Mouse (Mus musculus) left cerebral cortex, adult 18-20 months (tissue): ENCODE data around the gene Gm10188. TPM values are rescaled to one million over a fixed set of nuclear protein-coding genes. Genes with fewer than 3 reads are reported as not detected.

Experiments
- DNase-seq, 2 experiments: peaks; one replicate each; pipeline ENCODE4 v3.0.0; 2021 to 2022; ENCODE audit warnings: low spot score in 2 of 2, mixed read lengths in 1 of 2
- long read RNA-seq, 2 experiments: library from polyadenylated mRNA; stranded (forward); transcript quantifications; one replicate each; pipeline ENCODE4 v2.0.0; 2021
- total RNA-seq, 2 experiments: library from RNA; stranded (reverse); gene quantifications; 2 replicates each; pipeline ENCODE4 v1.2.3; 2021

Gm10188 gene
- total RNA-seq: not detected
- long read RNA-seq, experiment 1: 0 reads
- long read RNA-seq, experiment 2: 0 reads

DNA sequence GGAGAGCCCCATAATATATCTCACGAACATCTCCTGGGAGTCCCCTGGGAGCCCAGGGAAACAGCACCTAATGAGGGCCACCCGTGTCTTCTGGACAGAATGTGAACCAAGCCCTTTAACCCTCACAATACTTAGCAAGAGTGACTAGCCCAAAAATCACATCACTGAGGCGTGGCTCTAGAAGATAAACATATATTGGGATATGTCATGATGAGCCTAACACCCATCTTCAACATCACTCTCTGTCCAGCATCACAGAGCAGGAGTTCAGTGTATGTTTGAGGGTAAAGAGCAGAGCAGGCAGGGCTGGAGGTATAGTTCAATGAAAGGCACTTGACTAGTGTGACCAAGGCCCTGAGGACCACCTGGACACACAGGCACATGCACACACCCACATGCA is at the start of gene Gm10188:
Gm10188 (minus strand) TSS at position 101 of the 400 bp plus-strand sequence.
- DNase-seq: no peak

- no peak for DNase-seq
These were observed 47.6 kb upstream of the Gm10188 start for GRCm38 (mm10) chr1:132277124-132277523.

- no peak for DNase-seq
These were observed 47.1 kb upstream of the Gm10188 start for GRCm38 (mm10) chr1:132276694-132277093.

- no peak for DNase-seq
These were observed 41.7 kb upstream of the Gm10188 start for GRCm38 (mm10) chr1:132271237-132271636.

GRCm38 (mm10) chr1:132268418-132269060 is 39.0 kb upstream of the Gm10188 start:
- peak in 1 of 2 experiments; percentile 20 for DNase-seq

DNA sequence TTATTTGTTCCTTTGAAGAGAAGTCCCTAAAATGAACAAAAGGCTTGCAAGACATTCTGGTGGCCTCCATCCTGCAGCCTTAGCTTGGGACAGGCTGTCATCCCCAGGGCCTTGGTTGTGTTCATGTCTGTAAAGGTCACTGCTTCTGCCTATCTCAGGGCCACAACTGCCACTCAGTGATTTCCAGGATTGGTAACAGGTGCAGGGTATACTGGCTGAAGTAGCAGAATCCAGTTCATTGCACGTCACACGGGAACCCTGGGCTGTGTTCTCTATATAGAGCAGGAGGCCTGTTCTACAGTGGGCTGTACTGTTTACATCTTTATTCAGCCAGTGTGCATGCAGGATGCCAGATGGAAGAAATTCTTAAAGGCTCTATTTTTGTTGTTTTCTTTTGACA is 38.4 kb upstream of the Gm10188 start:
- DNase-seq: no peak

GRCm38 (mm10) chr1:132266791-132267557 is 37.4 kb upstream of the Gm10188 start:
- no peak for DNase-seq

GRCm38 (mm10) chr1:132265936-132266335 is 36.4 kb upstream of the Gm10188 start:
- no peak for DNase-seq

DNA sequence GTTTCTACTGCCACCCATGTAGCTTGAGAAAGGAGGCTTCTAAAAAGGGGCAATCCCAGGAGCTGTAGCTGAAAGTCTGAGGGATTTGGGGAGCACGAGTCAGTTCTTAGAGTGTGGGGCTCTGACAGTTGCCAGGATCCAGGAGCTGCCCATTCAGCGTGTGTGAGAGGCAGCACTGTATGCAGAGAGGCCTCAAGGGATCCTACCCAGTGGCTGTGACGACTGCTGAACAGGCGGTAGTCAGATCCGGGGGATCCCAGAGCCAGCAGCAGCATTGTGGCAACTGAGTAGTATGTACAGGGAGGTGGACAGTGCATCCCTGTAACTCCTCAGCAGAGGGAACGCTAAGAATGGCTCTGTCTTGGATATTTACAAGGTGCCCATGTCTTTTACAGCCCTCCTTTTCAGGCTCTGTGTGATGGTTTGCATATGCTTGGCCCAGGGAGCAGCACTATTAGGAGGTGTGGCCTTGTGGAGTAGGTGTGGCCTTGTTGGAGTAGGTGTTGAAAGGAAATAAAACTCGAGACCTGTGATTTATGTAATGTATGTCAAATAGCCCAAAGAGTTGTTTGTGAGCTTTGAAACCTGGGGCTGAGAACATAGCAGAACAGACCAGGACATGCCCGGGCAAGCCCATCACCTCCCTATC is 35.8 kb upstream of the Gm10188 start:
- DNase-seq: no peak

DNA sequence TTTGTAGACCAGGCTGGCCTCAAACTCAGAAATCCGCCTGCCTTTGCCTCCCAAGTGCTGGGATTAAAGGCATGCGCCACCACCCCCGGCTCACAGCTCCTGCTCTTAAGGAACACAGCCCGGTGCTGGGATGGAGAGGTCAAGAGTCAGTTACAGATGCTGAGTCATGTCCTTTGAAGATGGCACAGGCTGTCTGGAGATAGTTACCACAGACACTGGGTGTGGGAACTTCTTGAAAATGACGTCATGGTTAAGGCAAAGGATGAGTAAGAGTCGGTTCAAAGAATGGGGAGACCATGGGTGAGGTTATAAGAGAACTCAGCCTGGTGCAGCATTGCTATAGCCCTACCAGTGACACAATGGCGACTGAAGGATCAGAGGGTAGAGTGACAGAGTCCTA is 35.0 kb upstream of the Gm10188 start:
- no peak for DNase-seq

GRCm38 (mm10) chr1:132263618-132264017 is 34.1 kb upstream of the Gm10188 start:
- DNase-seq: no peak

DNA sequence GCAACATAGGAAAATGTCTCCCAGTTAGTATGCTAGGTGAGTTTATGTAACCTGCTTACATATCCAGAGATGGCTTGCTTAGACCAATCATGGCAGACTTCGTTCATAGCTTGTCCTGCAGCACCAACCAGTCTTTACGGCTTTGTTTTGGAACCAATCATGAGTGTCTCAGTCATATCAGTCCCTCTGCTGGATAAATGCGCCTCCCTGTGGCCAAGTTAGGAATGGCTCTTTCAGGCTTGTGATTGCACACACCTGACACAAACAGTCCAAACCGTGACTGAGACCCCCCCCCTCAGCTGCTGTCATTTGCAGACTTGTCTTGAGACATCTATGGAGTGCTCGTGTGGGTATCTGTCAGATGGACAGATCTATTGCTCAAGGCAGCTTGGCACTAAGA is 31.5 kb upstream of the Gm10188 start:
- no peak for DNase-seq

DNA sequence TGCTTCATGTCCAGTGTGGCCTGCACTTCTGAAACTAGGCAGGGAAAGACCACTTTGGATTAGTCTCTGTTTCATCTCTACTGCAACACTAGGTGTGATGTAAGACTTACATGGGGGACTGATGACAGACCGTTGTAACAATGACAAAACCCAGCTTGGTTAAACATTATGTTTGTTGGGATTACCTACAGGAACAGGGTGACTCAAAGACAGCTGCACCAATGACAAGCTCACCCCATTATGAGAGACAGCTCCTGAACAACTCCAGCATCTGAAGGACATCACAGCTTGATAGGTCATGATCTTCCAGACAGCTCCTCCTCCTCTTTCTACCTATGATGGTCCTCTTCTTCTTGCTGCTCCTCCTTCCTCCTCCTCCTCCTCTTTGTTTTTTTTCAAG is 30.8 kb upstream of the Gm10188 start:
- no peak for DNase-seq

- no peak for DNase-seq
These were observed 24.9 kb upstream of the Gm10188 start for GRCm38 (mm10) chr1:132254467-132254866.

DNA sequence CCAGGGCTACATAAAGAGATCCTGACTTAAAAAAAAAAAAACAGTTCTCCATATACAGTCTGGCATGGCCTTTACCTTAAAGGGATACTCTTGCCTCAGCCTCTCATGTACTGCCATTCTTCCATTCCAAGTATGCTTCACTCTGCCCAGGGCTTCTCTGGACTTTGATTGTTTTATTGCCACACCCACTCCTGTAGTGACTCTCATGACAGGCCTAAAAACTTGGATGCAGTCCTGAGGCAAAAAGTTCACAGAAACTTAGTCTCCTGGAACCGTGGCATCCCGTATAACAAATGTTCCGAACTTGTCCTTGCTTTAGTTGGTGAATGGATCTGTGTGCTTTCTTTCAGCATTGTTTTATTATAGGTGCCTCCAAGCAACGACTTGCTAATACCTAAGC is 17.1 kb upstream of the Gm10188 start:
- no peak for DNase-seq

DNA sequence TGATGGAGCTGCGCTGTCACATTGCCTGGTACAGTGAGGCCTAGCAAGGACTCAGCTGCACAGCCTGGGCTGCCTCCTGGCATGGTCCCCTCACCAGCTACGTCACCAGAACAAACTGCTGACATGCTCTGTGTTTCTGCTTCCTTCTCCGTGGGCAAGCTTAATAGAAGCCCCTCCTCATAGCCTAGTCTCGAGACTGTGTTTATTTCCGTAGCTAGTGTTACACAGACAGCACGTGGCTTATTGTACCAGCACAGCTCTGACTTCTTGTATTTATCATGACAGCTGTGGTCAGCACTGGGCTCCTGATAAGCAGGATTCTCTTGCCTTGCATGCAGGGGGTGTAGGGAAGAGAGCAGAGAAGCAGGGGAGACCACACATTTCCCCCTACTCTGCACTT is 16.6 kb upstream of the Gm10188 start:
- no peak for DNase-seq

GRCm38 (mm10) chr1:132245010-132245409 is 15.4 kb upstream of the Gm10188 start:
- no peak for DNase-seq

DNA sequence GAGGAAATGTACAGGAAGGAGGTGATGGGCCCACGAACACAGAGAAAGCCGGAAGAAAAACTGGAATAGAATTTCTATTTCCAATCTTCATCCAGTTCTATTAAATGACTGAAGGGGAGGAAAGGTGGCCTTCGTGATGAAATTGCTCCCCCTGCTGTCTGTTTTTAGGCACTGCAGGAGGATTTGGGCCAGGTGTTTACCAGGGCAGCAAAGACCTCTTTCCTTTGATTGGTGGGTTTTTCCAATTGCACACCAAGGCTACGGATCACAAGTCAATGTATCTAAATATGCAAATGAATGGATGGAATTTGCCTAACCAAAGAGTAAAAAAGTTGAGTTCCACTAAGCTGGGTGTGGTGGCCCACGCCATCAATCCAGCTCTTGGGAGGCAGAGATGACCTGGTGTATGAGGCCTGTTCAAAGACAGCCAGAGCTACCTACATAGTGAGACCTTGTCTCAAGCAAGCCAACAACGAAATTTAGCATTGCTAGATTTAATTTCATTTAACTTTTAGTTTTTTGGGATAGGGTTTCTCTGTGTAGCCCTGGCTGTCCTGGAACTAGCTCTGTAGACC is 8.1 kb upstream of the Gm10188 start:
- DNase-seq: peak; percentile 47 to 70

GRCm38 (mm10) chr1:132234757-132235273 is 5.2 kb upstream of the Gm10188 start:
- DNase-seq: no peak

- no peak for DNase-seq
These were observed 4.0 kb upstream of the Gm10188 start for GRCm38 (mm10) chr1:132233566-132233965.

DNA sequence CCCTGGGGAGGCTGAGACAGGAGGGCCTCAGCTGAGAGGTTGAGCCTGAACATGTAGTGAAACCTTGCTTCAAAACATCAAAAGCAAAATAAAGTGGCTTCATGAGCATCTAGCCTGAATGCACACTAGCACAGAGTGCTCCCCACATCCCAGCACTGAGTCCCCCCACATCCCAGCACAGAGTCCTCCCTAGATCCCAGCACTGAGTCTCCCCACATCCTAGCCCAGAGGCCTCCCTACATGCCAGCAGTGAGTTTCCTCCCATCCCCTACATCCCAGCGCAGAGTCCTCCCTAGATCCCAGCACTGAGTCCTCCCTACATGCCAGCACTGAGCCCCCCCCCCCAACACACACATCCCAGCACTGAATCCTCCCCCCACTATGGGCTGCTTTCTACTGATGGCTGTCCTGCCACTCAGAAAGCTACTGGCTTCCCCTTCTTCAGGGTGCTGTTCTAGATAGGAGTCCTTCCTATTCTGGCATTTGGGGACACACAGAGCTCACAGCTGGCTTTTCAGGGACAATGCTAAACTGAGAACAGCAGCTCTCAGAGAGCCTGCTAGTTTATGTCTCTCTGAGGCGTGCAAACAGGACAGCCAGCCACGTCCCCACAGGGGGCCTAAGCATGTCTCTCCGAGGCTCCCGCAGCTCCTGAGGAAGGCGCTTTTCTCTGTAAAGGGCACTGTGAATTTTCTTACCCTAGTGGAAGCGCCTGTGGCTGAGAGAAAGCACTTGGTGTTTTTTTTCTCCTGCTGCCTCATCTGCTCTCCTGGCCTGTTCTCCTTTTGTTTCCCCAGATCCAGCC is 2.1 kb upstream of the Gm10188 start:
- no peak for DNase-seq
